Mouse (Mus musculus) layer of hippocampus, adult 6 months (tissue): ENCODE data around the gene Efhd2. TPM values are rescaled to one million over a fixed set of nuclear protein-coding genes. Genes with fewer than 3 reads are reported as not detected.

Experiments used
- long read RNA-seq, 2 experiments: library from polyadenylated mRNA; unstranded; transcript quantifications; one replicate each; pipeline ENCODE4 v2.0.0; 2019 to 2020
- polyA plus RNA-seq: library from polyadenylated mRNA; unstranded; fragments of <200 nt; fragmentation: Nextera tagmentation; gene quantifications from 2 replicates; pipeline ENCODE4 v1.2.3, GENCODE M21; 2021

Efhd2 gene
- polyA plus RNA-seq, result 53.0 and 58.8 TPM in 2 replicates
- long read RNA-seq, experiment 1, transcript Efhd2-201 (4 exons, 2,381 nt), result major isoform, 110 of 153 reads
- long read RNA-seq, experiment 1, partial matches to known transcripts, result 10 of 153 reads
- long read RNA-seq, experiment 1, other reads (novel, unspliced or antisense), result 33 of 153 reads
- long read RNA-seq, experiment 2, transcript Efhd2-201 (4 exons, 2,381 nt), result major isoform, 812 of 857 reads
- long read RNA-seq, experiment 2, partial matches to known transcripts, result 22 of 857 reads
- long read RNA-seq, experiment 2, other reads (novel, unspliced or antisense), result 23 of 857 reads

GRCm38 (mm10) chr4:141874601-141875460 lies at the start of gene Efhd2:
Gene Efhd2 (minus strand): TSS chr4:141874920.

GRCm38 (mm10) chr4:141845999-141846398 lies 28.7 kb downstream of the Efhd2 start, which contains the start of gene Ctrc:
Gene Ctrc (minus strand): TSS chr4:141846359.

GRCm38 (mm10) chr4:141826060-141826459 lies 48.7 kb downstream of the Efhd2 start, which contains the start of gene Cela2a:
Gene Cela2a (minus strand): TSS chr4:141826160.

Other genes starting within 250 kb of the Efhd2 start
- gene Plekhm2, start 210.0 kb downstream of the Efhd2 start, polyA plus RNA-seq, result 6.5 and 7.1 TPM in 2 replicates
- gene Rsc1a1, start 189.3 kb downstream of the Efhd2 start, polyA plus RNA-seq, result not detected in 2 replicates
- gene Ddi2, start 151.5 kb downstream of the Efhd2 start, polyA plus RNA-seq, result 4.4 and 7.0 TPM in 2 replicates
- gene Agmat, start 128.2 kb downstream of the Efhd2 start, polyA plus RNA-seq, result 0.29 and 0.69 TPM in 2 replicates
- 12.0 and 12.4 TPM in 2 replicates for gene Dnajc16, start 84.0 kb downstream of the Efhd2 start, polyA plus RNA-seq
- 7.7 and 7.8 TPM in 2 replicates for gene Casp9, start 81.3 kb downstream of the Efhd2 start, polyA plus RNA-seq
- not detected in 2 replicates for gene Cela2a, start 48.8 kb downstream of the Efhd2 start, polyA plus RNA-seq
- not detected in 2 replicates for gene Ctrc, start 28.6 kb downstream of the Efhd2 start, polyA plus RNA-seq
- 4.2 and 12.0 TPM in 2 replicates for gene Fhad1, start 140.2 kb upstream of the Efhd2 start, polyA plus RNA-seq
- gene Tmem51, start 209.4 kb upstream of the Efhd2 start, polyA plus RNA-seq, result 6.6 and 9.3 TPM in 2 replicates